Mouse (Mus musculus) hindbrain, embryonic 12.5 days (tissue): ENCODE data around the gene Col4a6. TPM values are rescaled to one million over a fixed set of nuclear protein-coding genes. Genes with fewer than 3 reads are reported as not detected.

ENCODE experiments used
- ATAC-seq: fragments of 200-750 bp; cut with Nextera tagmentation; 2 replicates; pipeline ENCODE4 v1.8.0; 2017; ENCODE audit warnings: moderate TSS enrichment; ENCODE audit not compliant: low FRiP score
- H3K27ac ChIP-seq: fragments of 300-500 bp; sonication (generic); 2 replicates; pipeline ENCODE4 v1.5.1; 2016; ENCODE audit warnings: mild to moderate bottlenecking
- H3K27me3 ChIP-seq: fragments of 300-500 bp; sonication (generic); 2 replicates; pipeline ENCODE4 v1.6.1; 2016; ENCODE audit warnings: mild to moderate bottlenecking
- H3K36me3 ChIP-seq: fragments of 300-500 bp; sonication (generic); 2 replicates; pipeline ENCODE4 v1.6.1; 2016; ENCODE audit warnings: mild to moderate bottlenecking
- H3K4me1 ChIP-seq: fragments of 300-500 bp; sonication (generic); 2 replicates; pipeline ENCODE4 v1.6.1; 2016
- H3K4me2 ChIP-seq: fragments of 300-500 bp; sonication (generic); replicated peaks from 2 replicates; pipeline ENCODE4 v1.6.1; 2016; ENCODE audit warnings: mild to moderate bottlenecking
- H3K4me3 ChIP-seq: fragments of 300-500 bp; sonication (generic); 2 replicates; pipeline ENCODE4 v1.5.1; 2016; ENCODE audit warnings: mild to moderate bottlenecking
- H3K9ac ChIP-seq: fragments of 300-500 bp; sonication (generic); 2 replicates; pipeline ENCODE4 v1.6.1; 2016; ENCODE audit warnings: mild to moderate bottlenecking, moderate library complexity
- H3K9me3 ChIP-seq: fragments of 300-500 bp; sonication (generic); replicated peaks from 2 replicates; pipeline ENCODE4 v1.6.1; 2016; ENCODE audit warnings: mild to moderate bottlenecking
- WGBS: fragments of 180-500 bp; shearing (Covaris S2); methylation state at CpG from one replicate; pipeline ENCODE4 v1.1.7; 2016; 5-methylcytosine and 5-hydroxymethylcytosine counted together
- polyA plus RNA-seq: library from polyadenylated mRNA; unstranded; fragments of >200 nt; fragmentation: Nextera tagmentation; extraction: Ambion mirVana; gene quantifications from 2 replicates; pipeline ENCODE4 v1.2.1, GENCODE M21; 2016

Col4a6 gene
- polyA plus RNA-seq, 1 experiment from 2014 or later = 3.2 TPM

DNA sequence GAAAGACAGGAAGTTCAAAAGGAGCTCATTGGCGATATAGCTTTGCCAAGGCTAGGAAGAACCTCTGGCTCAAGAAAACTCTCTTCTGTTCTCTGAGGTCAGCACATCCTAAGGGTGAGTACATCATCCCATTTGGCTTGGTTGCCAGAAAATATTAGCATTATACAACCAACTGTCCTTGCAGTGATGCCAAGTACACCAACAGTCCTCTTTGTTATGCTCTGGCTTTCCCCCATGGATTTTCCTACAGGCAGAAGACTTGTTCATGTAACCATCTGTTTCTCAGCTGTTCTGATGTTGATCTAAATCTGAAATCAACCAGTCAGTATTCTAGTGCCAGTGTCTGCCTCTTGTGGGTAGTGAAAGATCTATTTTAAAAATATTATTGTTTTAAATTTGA, 103.6 kb downstream of the Col4a6 start:
- no peaks in the 10 kb centered on the region for H3K36me3 ChIP-seq
- H3K27me3 ChIP-seq = peaks cover 4% of the 10 kb centered on the region; the same call in 1 of the 2 replicates
- ATAC-seq = no peak
- no peaks in the 10 kb centered on the region for H3K4me1 ChIP-seq
- H3K4me3 ChIP-seq = no peak overlapping the region
- no peak overlapping the region for H3K9ac ChIP-seq
- no peak overlapping the region for H3K27ac ChIP-seq
- H3K4me2 ChIP-seq = no peak overlapping the region
- H3K9me3 ChIP-seq = no peaks in the 10 kb centered on the region
- 73% methylated on average over 1 of the region's 1 CpGs for WGBS

- Histone ChIP-seq H3K9me3 (no peaks in the 10 kb centered on the region), H3K27ac (no peak overlapping the region), H3K4me2 (no peak overlapping the region), H3K27me3 (no peaks in the 10 kb centered on the region), H3K4me1 (no peaks in the 10 kb centered on the region), H3K9ac (no peak overlapping the region), H3K36me3 (no peaks in the 10 kb centered on the region), H3K4me3 (no peak overlapping the region)
- no peak for ATAC-seq
Measured at GRCm38 (mm10) chrX:141363331-141363730, 110.5 kb downstream of the Col4a6 start.

DNA sequence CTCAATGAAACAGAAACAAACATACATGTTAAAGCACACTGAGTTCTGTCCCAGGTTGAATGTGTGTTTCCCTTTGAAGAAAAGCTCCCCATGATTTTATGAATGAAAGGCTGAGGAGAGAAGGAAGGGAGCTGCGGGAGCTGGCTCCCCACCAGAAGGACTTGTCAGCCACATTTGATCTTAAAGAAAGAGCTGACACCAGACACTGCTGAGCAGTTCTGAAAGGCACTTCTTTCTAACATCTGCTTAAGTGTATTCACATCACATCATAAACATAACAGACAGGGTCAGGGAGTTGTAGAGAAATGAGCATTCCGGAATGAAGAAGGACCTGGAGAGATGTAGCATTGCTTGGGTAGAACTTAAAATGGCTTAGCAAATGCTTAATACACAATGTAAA, 132.5 kb downstream of the Col4a6 start:
- no peak overlapping the region for H3K27ac ChIP-seq
- H3K9ac ChIP-seq = no peak overlapping the region
- peaks cover 7% of the 10 kb centered on the region; the same call in 1 of the 2 replicates for H3K27me3 ChIP-seq
- no peak overlapping the region for H3K4me3 ChIP-seq
- H3K9me3 ChIP-seq = 0 out of 2 replicates have a peak, but pooled peaks cover 5% of the 10 kb centered on the region
- WGBS = 46% methylated on average over 2 of the region's 2 CpGs
- H3K4me1 ChIP-seq = no peaks in the 10 kb centered on the region
- H3K4me2 ChIP-seq = no peak overlapping the region
- H3K36me3 ChIP-seq = no peaks in the 10 kb centered on the region
- ATAC-seq = no peak

GRCm38 (mm10) chrX:141328044-141328443, 145.8 kb downstream of the Col4a6 start:
- H3K9ac ChIP-seq = no peak overlapping the region
- no peak for ATAC-seq
- H3K4me1 ChIP-seq = no peaks in the 10 kb centered on the region
- H3K27me3 ChIP-seq = peaks cover 32% of the 10 kb centered on the region
- no peaks in the 10 kb centered on the region for H3K36me3 ChIP-seq
- no peak overlapping the region for H3K4me3 ChIP-seq
- H3K27ac ChIP-seq = no peak overlapping the region
- WGBS = 85% methylated on average over 2 of the region's 2 CpGs
- no peak overlapping the region for H3K4me2 ChIP-seq
- no peaks in the 10 kb centered on the region for H3K9me3 ChIP-seq

DNA sequence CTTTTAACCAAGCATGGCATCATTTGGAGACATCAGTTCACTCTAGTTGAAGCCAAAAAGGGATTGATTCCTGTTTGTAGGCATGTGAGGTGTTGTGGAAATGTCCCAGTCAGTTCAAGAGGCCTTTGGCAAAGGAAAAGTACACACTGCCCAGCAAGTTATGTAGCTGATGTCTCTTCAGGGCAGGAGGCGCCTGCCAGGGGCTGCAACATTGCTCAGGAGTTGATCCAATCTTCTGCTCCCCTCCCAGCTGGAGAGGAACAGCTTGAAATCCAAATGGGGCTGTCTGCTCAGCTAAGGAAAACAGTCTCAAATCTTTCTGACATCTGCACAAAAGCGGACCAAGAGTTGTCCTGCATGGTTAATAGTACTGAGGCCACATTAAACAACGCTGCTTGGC, 149.7 kb downstream of the Col4a6 start:
- WGBS = 63% methylated on average over 3 of the region's 3 CpGs
- peaks cover 27% of the 10 kb centered on the region for H3K27me3 ChIP-seq
- no peak for ATAC-seq
- no peaks in the 10 kb centered on the region for H3K9me3 ChIP-seq
- no peak overlapping the region for H3K27ac ChIP-seq
- no peak overlapping the region for H3K4me3 ChIP-seq
- no peaks in the 10 kb centered on the region for H3K36me3 ChIP-seq
- no peak overlapping the region for H3K9ac ChIP-seq
- no peaks in the 10 kb centered on the region for H3K4me1 ChIP-seq
- no peak overlapping the region for H3K4me2 ChIP-seq

DNA sequence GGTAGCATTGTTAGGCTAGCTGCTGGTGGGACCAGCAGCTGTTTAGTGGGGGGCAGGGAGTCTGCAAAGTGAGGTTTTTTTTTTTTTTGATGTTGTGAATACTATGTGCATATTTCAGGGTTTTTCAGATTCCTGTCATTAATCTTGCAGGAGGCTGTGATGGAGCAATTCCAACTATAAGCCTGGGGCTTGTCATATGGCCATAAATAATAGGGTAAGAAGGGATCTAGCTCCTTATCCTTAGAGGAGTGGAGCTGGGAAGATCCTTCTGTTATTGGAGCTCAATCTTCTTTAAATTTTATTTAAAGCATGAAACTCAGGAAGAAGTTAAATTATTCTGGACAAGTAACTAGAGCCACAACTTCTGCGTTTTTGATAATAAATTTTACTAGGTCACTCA, 157.7 kb downstream of the Col4a6 start:
- Histone ChIP-seq H3K27ac (no peak overlapping the region), H3K9me3 (no peaks in the 10 kb centered on the region), H3K4me3 (no peak overlapping the region), H3K4me2 (no peak overlapping the region), H3K27me3 (peaks cover 29% of the 10 kb centered on the region), H3K9ac (no peak overlapping the region), H3K36me3 (no peaks in the 10 kb centered on the region), H3K4me1 (no peaks in the 10 kb centered on the region)
- 81% methylated on average over 1 of the region's 1 CpGs for WGBS
- no peak for ATAC-seq

DNA sequence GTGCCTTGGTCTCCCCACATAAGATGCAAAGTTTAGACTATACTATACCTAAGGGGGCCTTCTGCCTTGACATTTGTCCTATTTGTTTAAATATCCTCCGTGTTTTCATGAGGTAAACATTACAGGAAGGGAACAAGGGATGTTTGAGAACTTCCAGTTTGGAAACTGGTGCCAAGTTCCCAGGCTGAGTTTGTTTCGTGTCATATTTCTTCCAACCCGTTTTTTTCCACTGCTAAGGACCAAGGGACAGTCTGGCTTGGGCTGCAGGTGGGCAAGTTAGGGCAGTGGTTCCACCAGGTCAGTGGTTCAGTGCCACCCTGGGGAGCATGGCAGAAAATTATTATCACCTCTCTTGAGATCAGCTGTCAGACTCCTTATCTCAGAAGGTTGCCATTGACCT, 158.1 kb downstream of the Col4a6 start:
- no peak overlapping the region for H3K4me3 ChIP-seq
- H3K4me1 ChIP-seq = no peaks in the 10 kb centered on the region
- no peak overlapping the region for H3K9ac ChIP-seq
- H3K27me3 ChIP-seq = peaks cover 29% of the 10 kb centered on the region
- no peaks in the 10 kb centered on the region for H3K9me3 ChIP-seq
- 57% methylated on average over 3 of the region's 3 CpGs for WGBS
- no peak overlapping the region for H3K4me2 ChIP-seq
- ATAC-seq = no peak
- no peak overlapping the region for H3K27ac ChIP-seq
- H3K36me3 ChIP-seq = no peaks in the 10 kb centered on the region

DNA sequence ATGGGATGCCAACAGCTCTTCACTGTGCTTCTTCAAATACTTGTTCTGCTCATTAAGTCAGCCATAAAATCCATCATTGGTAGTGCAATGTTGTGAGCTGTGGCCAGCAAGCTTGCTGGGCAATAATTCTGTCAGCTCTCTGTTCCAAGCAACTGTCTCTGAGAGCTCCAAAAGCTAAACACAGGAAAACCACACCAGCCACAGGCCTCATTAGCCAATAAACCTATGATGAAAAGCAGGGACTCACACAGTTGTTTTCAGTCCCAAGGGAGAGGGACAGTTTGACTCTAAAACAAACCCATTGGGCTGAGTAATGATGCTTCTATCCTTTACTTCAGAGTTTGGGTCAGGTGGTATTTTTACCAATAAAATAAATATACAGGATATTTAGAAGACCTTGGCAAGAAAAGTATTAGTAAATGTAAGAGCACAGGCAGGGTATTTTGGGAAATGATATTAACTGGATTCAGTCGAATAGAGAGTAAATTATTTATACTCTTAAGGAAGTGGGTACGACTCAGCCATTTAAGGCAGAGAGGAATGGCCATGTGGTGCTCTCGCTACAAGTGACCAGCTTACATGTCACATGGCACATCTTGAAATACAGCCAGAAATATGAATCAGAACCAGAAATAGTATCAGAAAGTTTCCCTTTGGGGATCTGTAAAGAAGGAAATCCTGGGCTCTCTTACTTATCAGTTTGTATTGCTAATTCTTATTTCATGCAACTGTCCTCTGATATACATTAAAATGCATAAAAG, 181.0 kb downstream of the Col4a6 start:
- no peak overlapping the region for H3K4me2 ChIP-seq
- no peak overlapping the region for H3K4me3 ChIP-seq
- no peaks in the 10 kb centered on the region for H3K4me1 ChIP-seq
- H3K27me3 ChIP-seq = peaks cover 14% of the 10 kb centered on the region; the same call in 1 of the 2 replicates
- H3K9ac ChIP-seq = no peak overlapping the region
- no peak overlapping the region for H3K27ac ChIP-seq
- no peaks in the 10 kb centered on the region for H3K9me3 ChIP-seq
- WGBS = 89% methylated on average over 3 of the region's 3 CpGs
- ATAC-seq = no peak
- no peaks in the 10 kb centered on the region for H3K36me3 ChIP-seq

GRCm38 (mm10) chrX:141276397-141276796, 197.5 kb downstream of the Col4a6 start:
- WGBS = 89% methylated on average over 2 of the region's 2 CpGs
- H3K4me3 ChIP-seq = no peak overlapping the region
- no peaks in the 10 kb centered on the region for H3K9me3 ChIP-seq
- H3K27me3 ChIP-seq = peaks cover 18% of the 10 kb centered on the region
- H3K36me3 ChIP-seq = no peaks in the 10 kb centered on the region
- no peak overlapping the region for H3K4me2 ChIP-seq
- no peaks in the 10 kb centered on the region for H3K4me1 ChIP-seq
- ATAC-seq = no peak
- no peak overlapping the region for H3K9ac ChIP-seq
- no peak overlapping the region for H3K27ac ChIP-seq

GRCm38 (mm10) chrX:141265986-141266385, 207.9 kb downstream of the Col4a6 start:
- WGBS = 42% methylated on average over 1 of the region's 1 CpGs
- H3K27ac ChIP-seq = no peak overlapping the region
- no peak overlapping the region for H3K4me3 ChIP-seq
- no peak overlapping the region for H3K4me2 ChIP-seq
- H3K9me3 ChIP-seq = no peaks in the 10 kb centered on the region
- no peaks in the 10 kb centered on the region for H3K4me1 ChIP-seq
- peaks cover 26% of the 10 kb centered on the region for H3K27me3 ChIP-seq
- no peaks in the 10 kb centered on the region for H3K36me3 ChIP-seq
- H3K9ac ChIP-seq = no peak overlapping the region
- no peak for ATAC-seq

GRCm38 (mm10) chrX:141249636-141250035, 224.2 kb downstream of the Col4a6 start:
- no peak for ATAC-seq
- Histone ChIP-seq H3K27ac (no peak overlapping the region), H3K9ac (no peak overlapping the region), H3K36me3 (no peaks in the 10 kb centered on the region), H3K4me3 (no peak overlapping the region), H3K4me1 (no peaks in the 10 kb centered on the region), H3K9me3 (no peaks in the 10 kb centered on the region), H3K27me3 (peaks cover 4% of the 10 kb centered on the region; the same call in 1 of the 2 replicates), H3K4me2 (no peak overlapping the region)
- WGBS = 58% methylated on average over 1 of the region's 1 CpGs

GRCm38 (mm10) chrX:141236564-141237333, 237.1 kb downstream of the Col4a6 start:
- no peak overlapping the region for H3K4me3 ChIP-seq
- ATAC-seq = no peak
- H3K27me3 ChIP-seq = peaks cover 34% of the 10 kb centered on the region
- no peaks in the 10 kb centered on the region for H3K36me3 ChIP-seq
- no peak overlapping the region for H3K4me2 ChIP-seq
- H3K9ac ChIP-seq = no peak overlapping the region
- WGBS = 60% methylated on average over 2 of the region's 2 CpGs
- H3K9me3 ChIP-seq = no peaks in the 10 kb centered on the region
- no peaks in the 10 kb centered on the region for H3K4me1 ChIP-seq
- no peak overlapping the region for H3K27ac ChIP-seq

DNA sequence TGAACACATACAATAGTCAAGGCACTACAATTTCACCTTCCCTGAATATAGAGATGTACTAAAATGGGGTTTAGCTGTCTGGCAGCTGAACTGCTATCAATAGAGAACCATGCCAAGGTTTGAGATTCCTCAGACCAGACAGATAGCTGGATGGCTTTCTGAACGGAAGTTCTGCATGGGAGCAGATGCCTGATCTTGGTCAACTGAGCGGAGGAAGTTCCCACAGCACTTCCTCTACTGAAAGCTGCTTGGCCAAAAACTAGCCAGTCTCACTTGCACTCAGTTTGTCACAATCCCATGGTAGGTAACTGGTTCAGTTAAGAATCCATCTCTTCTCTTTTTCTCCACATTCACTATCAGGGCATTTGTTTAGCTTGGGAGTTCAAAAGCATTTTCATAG, 245.7 kb downstream of the Col4a6 start:
- Histone ChIP-seq H3K4me3 (no peak overlapping the region), H3K9me3 (no peaks in the 10 kb centered on the region), H3K9ac (no peak overlapping the region), H3K27ac (no peak overlapping the region), H3K4me2 (no peak overlapping the region), H3K36me3 (no peaks in the 10 kb centered on the region), H3K27me3 (peaks cover 33% of the 10 kb centered on the region), H3K4me1 (no peaks in the 10 kb centered on the region)
- ATAC-seq = no peak
- 79% methylated on average over 2 of the region's 2 CpGs for WGBS
